Mouse (Mus musculus) hematopoietic stem cell, adult 5-6 weeks (primary cell): ENCODE data around the gene Chd3. TPM values are rescaled to one million over a fixed set of nuclear protein-coding genes. Genes with fewer than 3 reads are reported as not detected.

Source experiments
- ATAC-seq, 2 experiments: fragments of 125-278 bp in 1 of 2; replicated peaks in 1 of 2; 2 replicates each; pipeline ENCODE4 v1.8.0; 2016 to 2017; ENCODE audit warnings: inconsistent platforms in 2 of 2, mild to moderate bottlenecking in 2 of 2, moderate number of reproducible peaks in 2 of 2, low read depth in 1 of 2, moderate TSS enrichment in 1 of 2; ENCODE audit not compliant: low FRiP score in 2 of 2, poor library complexity in 2 of 2, severe bottlenecking in 2 of 2, insufficient read depth in 1 of 2, low TSS enrichment in 1 of 2
- total RNA-seq: library from RNA; stranded (forward); fragments of 172-1452, 232-1000 nt; gene quantifications from 2 replicates; pipeline ENCODE4 v1.2.3, GENCODE M21; 2017

Gene Chd3
- total RNA-seq = 98.4 and 128 TPM in 2 replicates

DNA sequence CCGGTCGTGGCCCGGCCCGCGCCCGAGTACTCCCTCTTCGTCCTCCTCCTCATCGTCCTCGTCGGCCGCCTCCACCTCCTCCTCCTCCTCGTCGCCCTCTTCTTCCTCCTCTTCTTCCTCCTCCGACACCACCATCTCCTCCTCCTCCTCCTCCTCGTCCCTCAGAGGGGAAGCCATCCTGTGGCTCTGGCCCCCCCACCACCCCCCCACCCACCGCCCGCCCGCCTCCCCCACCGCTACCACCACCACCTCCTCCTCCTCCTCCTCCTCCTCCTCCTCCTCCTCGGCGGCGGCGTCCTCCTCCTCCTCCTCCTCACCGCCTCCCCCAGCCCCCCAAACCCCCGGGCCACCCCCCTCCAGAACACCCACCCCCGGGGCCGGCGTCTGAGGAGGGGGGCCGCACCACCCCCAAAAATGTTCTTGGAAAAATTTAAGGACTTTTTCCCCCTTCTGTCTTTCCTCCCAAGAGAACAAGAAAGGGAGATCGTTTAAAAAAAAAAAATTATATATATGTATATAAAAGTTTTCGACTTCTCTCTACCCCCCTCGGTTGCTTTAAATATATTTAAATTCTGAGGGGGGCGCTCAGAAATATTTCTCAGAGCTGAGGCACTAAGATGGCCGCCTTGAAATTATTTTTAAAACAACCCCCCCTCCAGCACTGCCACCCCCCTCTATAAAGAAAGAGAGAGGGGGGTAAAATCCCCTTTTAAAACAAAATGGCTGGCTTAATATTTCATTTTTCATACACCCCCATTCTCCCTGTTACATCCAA, at the start of gene Chd3:
Chd3 (minus strand) TSS at position 192 of the 775 bp plus-strand sequence.
- no peak for ATAC-seq

- ATAC-seq = peak; percentile 14 to 25; a peak in 3 of 4 replicates
These were observed 48.5 kb upstream of the Chd3 start for GRCm38 (mm10) chr11:69417449-69418384.

GRCm38 (mm10) chr11:69416921-69417448, 47.8 kb upstream of the Chd3 start:
- ATAC-seq = no peak

- ATAC-seq = no peak
These were observed 47.3 kb upstream of the Chd3 start for GRCm38 (mm10) chr11:69416509-69416908.

GRCm38 (mm10) chr11:69415668-69416451, 46.7 kb upstream of the Chd3 start:
- no peak for ATAC-seq

- no peak for ATAC-seq
These were observed 46.1 kb upstream of the Chd3 start for GRCm38 (mm10) chr11:69415327-69415667.

GRCm38 (mm10) chr11:69414421-69415326, 45.5 kb upstream of the Chd3 start:
- no peak for ATAC-seq

DNA sequence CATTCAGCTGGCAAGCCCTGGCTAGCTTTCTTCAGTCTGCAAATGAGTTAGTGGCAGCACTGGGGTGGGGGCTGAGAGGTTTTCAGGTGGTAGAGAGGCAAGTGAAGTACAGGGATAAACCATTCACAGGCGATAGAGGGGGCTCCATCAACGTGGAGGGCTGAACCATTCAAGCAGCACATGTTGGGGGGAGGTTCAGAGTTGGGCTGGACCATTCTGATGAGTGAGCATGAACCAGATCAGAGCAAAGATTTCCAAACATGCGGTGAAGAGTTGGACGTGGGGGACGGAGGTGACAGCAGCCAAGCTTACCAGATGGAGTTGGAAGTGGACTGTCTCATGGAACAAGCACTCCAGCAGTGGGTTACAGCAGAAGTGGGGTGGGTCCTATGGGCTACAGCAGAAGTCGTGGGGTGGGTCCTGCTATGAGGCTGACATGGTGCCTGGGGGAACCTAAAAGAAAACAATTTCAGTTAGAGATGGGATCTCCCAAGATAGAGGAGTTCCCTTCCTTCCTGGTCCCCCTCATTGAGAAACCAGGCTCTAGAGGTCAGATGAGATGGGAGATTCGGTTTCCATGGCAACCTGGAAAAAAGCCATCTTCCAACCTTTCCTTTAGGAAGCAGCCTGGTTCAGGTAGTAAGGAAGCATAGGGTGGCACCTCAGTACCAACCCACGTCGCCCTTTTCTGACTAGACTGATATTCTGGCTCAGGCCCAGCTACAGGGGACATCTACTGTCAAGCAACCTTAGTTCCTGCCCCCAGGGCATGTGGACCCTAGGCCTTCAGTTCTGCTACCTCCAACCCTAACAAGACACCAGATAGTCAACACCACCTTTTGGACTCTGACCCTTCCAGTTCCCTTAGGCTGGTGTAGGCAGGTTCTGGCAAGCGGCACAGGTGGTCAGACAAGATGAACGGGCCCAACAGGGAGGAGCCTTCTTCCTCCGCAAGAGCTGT, 44.3 kb upstream of the Chd3 start, which contains the start of gene Kdm6b:
Kdm6b (minus strand) TSS at position 455 of the 961 bp plus-strand sequence.
- no peak for ATAC-seq

DNA sequence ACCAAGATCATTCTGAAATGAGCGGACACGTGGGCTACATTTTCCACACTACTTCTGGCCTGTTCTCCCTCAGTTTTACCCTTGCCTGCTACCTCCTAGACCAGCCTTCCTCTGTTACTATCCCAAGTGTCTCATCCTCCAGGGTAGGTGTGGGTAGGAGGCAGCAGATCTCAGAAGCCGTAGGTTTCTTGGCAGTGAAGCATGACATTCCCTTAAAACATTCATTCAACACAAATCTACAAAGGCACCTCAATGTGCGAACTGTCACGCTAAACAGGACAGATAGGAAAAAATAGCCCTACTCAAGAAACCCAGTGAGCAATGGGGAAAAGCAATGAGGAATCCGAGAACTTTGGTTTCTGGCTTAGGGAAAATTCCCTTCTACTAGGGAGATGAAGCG, 43.3 kb upstream of the Chd3 start:
- no peak for ATAC-seq

DNA sequence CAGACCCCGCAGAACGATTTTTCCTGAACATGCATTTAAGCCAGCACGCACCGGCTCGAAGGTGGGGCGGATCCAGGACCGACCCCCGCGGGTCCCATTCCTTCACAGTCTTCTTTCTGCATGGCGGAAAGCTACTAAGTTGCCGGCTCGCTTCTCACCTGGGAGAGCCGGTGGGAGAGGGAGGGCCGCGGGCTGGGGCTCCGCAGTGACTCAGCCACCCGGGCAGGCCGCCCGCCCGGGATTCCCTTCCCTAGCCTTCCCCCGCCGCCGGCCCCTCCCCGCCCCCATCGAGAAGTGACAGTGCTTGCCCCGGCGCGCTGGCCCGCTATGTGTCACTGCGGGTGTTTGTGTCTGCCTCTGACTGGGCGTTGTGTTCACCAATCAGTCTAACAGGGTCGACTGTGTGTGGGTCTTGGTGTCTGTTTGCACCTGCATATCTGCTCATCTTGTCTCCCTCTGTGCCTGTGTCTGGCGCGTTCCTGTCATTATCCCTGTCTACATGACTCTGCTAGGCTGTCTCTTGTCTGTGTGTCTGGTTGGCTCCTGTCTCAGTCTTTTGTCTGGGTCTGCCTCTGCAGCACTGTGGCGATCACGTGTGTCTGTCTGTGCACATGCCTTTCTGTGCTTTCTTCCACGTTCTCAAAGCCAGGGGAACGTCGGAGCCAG, 42.5 kb upstream of the Chd3 start:
- ATAC-seq = no peak

DNA sequence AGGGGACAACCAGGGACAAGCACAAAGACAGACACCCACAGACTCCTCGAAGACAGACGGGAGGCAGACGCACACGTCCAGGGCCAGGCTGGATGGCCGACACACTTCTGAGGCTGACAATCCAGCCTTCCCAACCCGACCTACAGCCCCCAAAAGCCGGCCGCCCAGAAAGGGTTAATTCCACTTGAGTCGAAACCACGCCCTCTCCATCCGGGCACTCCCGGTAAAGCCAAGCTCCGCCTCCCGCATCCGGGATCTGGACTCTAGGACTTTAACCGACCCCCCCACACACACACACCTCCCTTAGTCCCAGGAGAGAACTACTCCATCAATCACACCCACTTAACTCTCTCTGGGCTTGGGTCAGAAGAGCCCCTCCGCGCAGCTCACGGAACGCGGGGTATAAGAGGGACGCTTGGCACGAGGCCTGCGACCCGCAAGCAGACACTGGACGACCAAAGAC, 41.9 kb upstream of the Chd3 start:
- ATAC-seq = peak; percentile 6 to 8; a peak in 1 of 4 replicates

GRCm38 (mm10) chr11:69410310-69411072, 41.3 kb upstream of the Chd3 start:
- peak; percentile 1 to 22; a peak in 2 of 4 replicates for ATAC-seq

DNA sequence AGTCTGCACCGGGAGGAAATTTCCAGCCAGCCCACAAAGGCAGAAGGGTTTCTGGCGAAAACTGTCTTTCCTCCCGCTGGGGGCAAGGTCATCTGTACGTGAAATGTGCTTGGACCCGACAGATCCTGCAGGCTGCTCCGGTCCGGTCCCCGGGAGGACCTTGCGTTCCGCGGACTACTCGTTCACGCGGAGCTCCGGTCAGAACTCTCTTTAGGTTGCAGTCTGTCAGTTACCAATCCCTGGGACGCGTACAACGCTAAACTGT, 40.8 kb upstream of the Chd3 start:
- ATAC-seq = no peak

- ATAC-seq = peak; percentile 30 to 34; a peak in 2 of 4 replicates
These were observed 40.3 kb upstream of the Chd3 start for GRCm38 (mm10) chr11:69409378-69410044.
